Mouse (Mus musculus) MEL (cell line): ENCODE measurements at regions not wholly inside any gene's neighbourhood (a gene's known extent, or its start where the extent isn't known, plus 50 kb on each side); places are given as distances from the start of the nearest gene placed in this dataset.
"Not testable (repeated sequence)": the region's sequence is repeated elsewhere in the genome, so short reads cannot be mapped to it uniquely, and the experiment has no call there.

Experiments
- CHD1 ChIP-seq: IDR thresholded peaks from 2 replicates; pipeline ENCODE4 v1.6.1; 2012; ENCODE audit warnings: low read depth, mild to moderate bottlenecking, inconsistent platforms, low read length, improper control_type of control experiment
- CTCF ChIP-seq, 3 experiments: IDR thresholded peaks in 2 of 3; conservative IDR thresholded peaks in 1 of 3; 2 replicates each; pipeline ENCODE4 v1.5.1; 2011 to 2012; ENCODE audit warnings: low read length in 3 of 3, low read depth in 2 of 3, mild to moderate bottlenecking in 2 of 3, improper control_type of control experiment in 1 of 3, inconsistent platforms in 1 of 3, mixed read lengths in 1 of 3, moderate library complexity in 1 of 3; ENCODE audit not compliant: control insufficient read depth in 1 of 3, insufficient read depth in 1 of 3, poor library complexity in 1 of 3, severe bottlenecking in 1 of 3
- KAT2A ChIP-seq: conservative IDR thresholded peaks from 2 replicates; pipeline ENCODE4 v1.6.1; 2012; ENCODE audit warnings: low read depth, low read length, improper control_type of control experiment, inconsistent platforms
- MAFK ChIP-seq: IDR thresholded peaks from 2 replicates; pipeline ENCODE4 v1.6.1; 2011; ENCODE audit warnings: low read depth, mild to moderate bottlenecking, low read length, improper control_type of control experiment, borderline replicate concordance
- MXI1 ChIP-seq: IDR thresholded peaks from 2 replicates; pipeline ENCODE4 v1.6.1; 2011; ENCODE audit warnings: mild to moderate bottlenecking, low read depth, low read length, improper control_type of control experiment
- POLR2A ChIP-seq, 2 experiments: IDR thresholded peaks; 2 replicates each; pipeline ENCODE4 v1.6.1; 2011 to 2012; ENCODE audit warnings: low read length in 2 of 2, mild to moderate bottlenecking in 2 of 2, control low read depth in 1 of 2, improper control_type of control experiment in 1 of 2, low read depth in 1 of 2, moderate library complexity in 1 of 2; ENCODE audit not compliant: control insufficient read depth in 1 of 2, insufficient read depth in 1 of 2, poor library complexity in 1 of 2
- POLR2AphosphoS2 ChIP-seq: IDR thresholded peaks from 2 replicates; pipeline ENCODE4 v1.6.1; 2011; ENCODE audit warnings: low read length, improper control_type of control experiment
- RCOR1 ChIP-seq: IDR thresholded peaks from 2 replicates; pipeline ENCODE4 v1.6.1; 2012; ENCODE audit warnings: low read depth, mild to moderate bottlenecking, inconsistent platforms, low read length, improper control_type of control experiment
- TAL1 ChIP-seq: IDR thresholded peaks from 2 replicates; pipeline ENCODE4 v1.6.1; 2012; ENCODE audit warnings: mild to moderate bottlenecking, inconsistent platforms, low read length, moderate library complexity, mixed read lengths
- USF1 ChIP-seq: IDR thresholded peaks from 2 replicates; pipeline ENCODE4 v1.6.1; 2014; ENCODE audit warnings: low read depth, mild to moderate bottlenecking, inconsistent platforms, low read length, improper control_type of control experiment, moderate library complexity
- ZMIZ1 ChIP-seq: IDR thresholded peaks from 2 replicates; pipeline ENCODE4 v1.6.1; 2012; ENCODE audit warnings: low read depth, mild to moderate bottlenecking, inconsistent platforms, low read length, improper control_type of control experiment, moderate library complexity
- ZNF384 ChIP-seq: IDR thresholded peaks from 2 replicates; pipeline ENCODE4 v1.6.1; 2012; ENCODE audit warnings: low read depth, mild to moderate bottlenecking, inconsistent platforms, low read length, improper control_type of control experiment

- not testable (repeated sequence) for TF ChIP-seq CTCF (IDR thresholded peaks at IDR 0.05 in 2 of 3, conservative IDR thresholded peaks at IDR 0.05 in 1 of 3; ENCODE audit: control insufficient read depth in 1 of 3, insufficient read depth in 1 of 3, low read depth in 2 of 3, low read length in 3 of 3, poor library complexity in 1 of 3, severe bottlenecking in 1 of 3); MAFK; POLR2AphosphoS2; ZNF384; USF1; POLR2A (IDR thresholded peaks at IDR 0.05; ENCODE audit: control insufficient read depth in 1 of 2, insufficient read depth in 1 of 2, low read depth in 1 of 2, low read length in 2 of 2, poor library complexity in 1 of 2); MXI1; TAL1; ZMIZ1; RCOR1; KAT2A; CHD1
Measured at GRCm38 (mm10) chr17:17197229-17197628, 76.0 kb downstream of the Zfp97 start.
